Comparison of ENCODE assay signal across 24 mouse cellular contexts in genomic region chr1:180300997-180301396, GRCm38 (mm10). TPM values are rescaled to one million over a fixed set of nuclear protein-coding genes. Genes with fewer than 3 reads are reported as not detected.
DNase-seq lines count a peak whose midpoint lies in the region; ATAC-seq and TF ChIP-seq lines count a peak whose summit lies in the region.
"Had no signal": no experiment of that assay in that cellular context is flagged by ENCODE, and none has a peak within 500 bp of the region (broad histone marks: within the 10 kb centered on the region; RNA-seq: fewer than 3 reads in every experiment).

No protein-coding gene starts in this region.

- no peaks in the 10 kb centered on the region for H3K27me3 ChIP-seq in lung, postnatal 0 days (replicated peaks; ENCODE audit: insufficient read depth, low read length)
- H3K27me3 ChIP-seq in stomach, postnatal 0 days (ENCODE audit: control insufficient read depth, insufficient read depth, low read length): no peaks in the 10 kb centered on the region
- no peaks in the 10 kb centered on the region for H3K27me3 ChIP-seq in thymus, adult 2 months (ENCODE audit: control insufficient read depth, insufficient read depth, low read length)
- no peaks in the 10 kb centered on the region for H3K27me3 ChIP-seq in midbrain, embryonic 15.5 days (replicated peaks)
- H3K27me3 ChIP-seq: embryonic facial prominence, embryonic 12.5 days; forebrain, embryonic 12.5 days; hindbrain, embryonic 12.5 days had no signal

- WGBS in lung, postnatal 0 days: 44% methylated on average over 4 of the region's 4 CpGs
- 50% methylated on average over 4 of the region's 4 CpGs for WGBS in stomach, postnatal 0 days
- WGBS in thymus, adult 2 months: 73% methylated on average over 4 of the region's 4 CpGs
- WGBS in midbrain, embryonic 15.5 days: 51% methylated on average over 4 of the region's 4 CpGs

- no peak for TF ChIP-seq CTCF in lung, postnatal 0 days (IDR thresholded peaks at IDR 0.05)
- TF ChIP-seq CTCF in stomach, postnatal 0 days (IDR thresholded peaks at IDR 0.05; ENCODE audit: low read depth): no peak
- no peak for TF ChIP-seq CTCF in thymus, adult 2 months (IDR thresholded peaks at IDR 0.05; ENCODE audit: borderline replicate concordance, control insufficient read depth, extremely low read depth, insufficient read depth, low read length, poor library complexity)

- no peak for DNase-seq in lung, postnatal 0 days (ENCODE audit: low spot score)
- DNase-seq in lung, postnatal 10 days: no peak
- DNase-seq in ZHBTc4 (ENCODE audit: low read depth, low spot score): peak; percentile 48
- no peak for DNase-seq in stomach, postnatal 0 days (ENCODE audit: low spot score)
- no peak for DNase-seq in thymus, adult 2 months
- DNase-seq in thymus, postnatal 25 days: no peak
- DNase-seq: adrenal gland, adult 8-10 months; cerebellum, adult 2 months; cerebellum, postnatal 14 days; embryo, embryonic 11 days; gastrocnemius, postnatal 10 days; heart, adult 18-20 months; heart, postnatal 10 days; heart, postnatal 4 days had no signal

- ATAC-seq in lung, postnatal 0 days: peak; percentile 34; the same call in 1 of the 2 replicates
- ATAC-seq in megakaryocyte progenitor cell, adult 5-6 weeks (replicated peaks; ENCODE audit: poor library complexity): 0 out of 2 replicates have a peak, but pooled peaks have one; percentile 15
- peak; percentile 39; the same call in 1 of the 2 replicates for ATAC-seq in stomach, postnatal 0 days (ENCODE audit: low FRiP score, low TSS enrichment)
- no peak for ATAC-seq in midbrain, embryonic 15.5 days (replicated peaks)
- ATAC-seq: forebrain, embryonic 16.5 days; hindbrain, embryonic 16.5 days; inflammation-experienced regulatory T-cells, adult 6 months had no signal

- H3K27ac ChIP-seq in lung, postnatal 0 days (ENCODE audit: low read length): no peak overlapping the region
- H3K27ac ChIP-seq in stomach, postnatal 0 days (replicated peaks): no peak overlapping the region
- H3K27ac ChIP-seq in thymus, adult 2 months (ENCODE audit: control insufficient read depth, insufficient read depth, low read length): no peak overlapping the region
- no peak overlapping the region for H3K27ac ChIP-seq in midbrain, embryonic 15.5 days
- H3K27ac ChIP-seq: embryonic facial prominence, embryonic 12.5 days; forebrain, embryonic 12.5 days; heart, embryonic 10.5 days; hindbrain, embryonic 12.5 days had no signal

- H3K4me1 ChIP-seq in lung, postnatal 0 days (ENCODE audit: insufficient read depth, low read depth, low read length): peaks cover 11% of the 10 kb centered on the region
- H3K4me1 ChIP-seq in stomach, postnatal 0 days (replicated peaks; ENCODE audit: control insufficient read depth, insufficient read depth): no peaks in the 10 kb centered on the region
- peaks cover 19% of the 10 kb centered on the region for H3K4me1 ChIP-seq in thymus, adult 2 months (replicated peaks; ENCODE audit: control insufficient read depth, insufficient read depth, low read length)
- H3K4me1 ChIP-seq in midbrain, embryonic 15.5 days: no peaks in the 10 kb centered on the region

- no peaks in the 10 kb centered on the region for H3K9me3 ChIP-seq in lung, postnatal 0 days (ENCODE audit: low read length)
- no peaks in the 10 kb centered on the region for H3K9me3 ChIP-seq in stomach, postnatal 0 days (ENCODE audit: control insufficient read depth, low read length)
- no peaks in the 10 kb centered on the region for H3K9me3 ChIP-seq in midbrain, embryonic 15.5 days
- H3K9me3 ChIP-seq: embryonic facial prominence, embryonic 12.5 days; forebrain, embryonic 12.5 days; G1E; heart, embryonic 10.5 days; hindbrain, embryonic 12.5 days had no signal

- H3K9ac ChIP-seq in lung, postnatal 0 days (replicated peaks; ENCODE audit: low read depth): no peak overlapping the region
- no peak overlapping the region for H3K9ac ChIP-seq in stomach, postnatal 0 days (ENCODE audit: low read length)
- H3K9ac ChIP-seq in midbrain, embryonic 15.5 days: no peak overlapping the region
- H3K9ac ChIP-seq: embryonic facial prominence, embryonic 12.5 days; forebrain, embryonic 12.5 days; hindbrain, embryonic 12.5 days had no signal

- H3K4me2 ChIP-seq in lung, postnatal 0 days (replicated peaks; ENCODE audit: low read depth, low read length): no peak overlapping the region
- H3K4me2 ChIP-seq in stomach, postnatal 0 days (replicated peaks; ENCODE audit: low read depth): no peak overlapping the region
- no peak overlapping the region for H3K4me2 ChIP-seq in midbrain, embryonic 15.5 days
- H3K4me2 ChIP-seq: embryonic facial prominence, embryonic 12.5 days; forebrain, embryonic 12.5 days; hindbrain, embryonic 12.5 days had no signal

- no peaks in the 10 kb centered on the region for H3K36me3 ChIP-seq in lung, postnatal 0 days (ENCODE audit: insufficient read depth, low read length)
- H3K36me3 ChIP-seq in stomach, postnatal 0 days (ENCODE audit: control insufficient read depth, insufficient read depth, low read length): no peaks in the 10 kb centered on the region
- H3K36me3 ChIP-seq in thymus, adult 2 months (ENCODE audit: control insufficient read depth, insufficient read depth, low read length): no peaks in the 10 kb centered on the region
- no peaks in the 10 kb centered on the region for H3K36me3 ChIP-seq in midbrain, embryonic 15.5 days (replicated peaks)
- H3K36me3 ChIP-seq: embryonic facial prominence, embryonic 12.5 days; forebrain, embryonic 12.5 days; G1E; heart, embryonic 10.5 days; hindbrain, embryonic 12.5 days had no signal

- TF ChIP-seq POLR2A in thymus, adult 2 months (IDR thresholded peaks at IDR 0.05; ENCODE audit: control insufficient read depth, extremely low read depth, insufficient read depth, low read length, poor library complexity): no peak

- TF ChIP-seq EP300 in lung, postnatal 0 days (IDR thresholded peaks at IDR 0.05): no peak
- no peak for TF ChIP-seq EP300 in stomach, postnatal 0 days (optimal IDR thresholded peaks at IDR 0.05)

- no peak overlapping the region for H3K4me3 ChIP-seq in lung, postnatal 0 days (ENCODE audit: low read depth, low read length)
- H3K4me3 ChIP-seq in stomach, postnatal 0 days (ENCODE audit: low read depth, low read length): no peak overlapping the region
- no peak overlapping the region for H3K4me3 ChIP-seq in thymus, adult 2 months (ENCODE audit: control insufficient read depth, insufficient read depth, low read length)
- no peak overlapping the region for H3K4me3 ChIP-seq in midbrain, embryonic 15.5 days
- H3K4me3 ChIP-seq: embryonic facial prominence, embryonic 12.5 days; forebrain, embryonic 12.5 days; heart, embryonic 10.5 days; hindbrain, embryonic 12.5 days had no signal

RNA-seq across cellular contexts. Expression of gene Itpkb, which starts 29.3 kb away (rescaled TPM):
- 8.4 and 11.9 TPM in 2 replicates for polyA plus RNA-seq in lung, postnatal 0 days (2015; fragmentation: Nextera tagmentation; extraction: Ambion mirVana)
- total RNA-seq in megakaryocyte progenitor cell, adult 5-6 weeks (2015): 10.8 and 12.3 TPM in 2 replicates
- total RNA-seq in megakaryocyte progenitor cell, adult 5-6 weeks (2017): 9.6 and 11.7 TPM in 2 replicates
- polyA plus RNA-seq in stomach, postnatal 0 days (2015; fragmentation: Nextera tagmentation; extraction: Ambion mirVana): 3.7 and 4.0 TPM in 2 replicates
- polyA plus RNA-seq in thymus, adult 2 months (2012; rRNA removed): 69.0 and 73.0 TPM in 2 replicates
- polyA plus RNA-seq in midbrain, embryonic 15.5 days (2015; fragmentation: Nextera tagmentation; extraction: Ambion mirVana): 2.5 and 3.0 TPM in 2 replicates

RNA-seq across cellular contexts. Expression of gene Psen2, which starts 37.8 kb away (rescaled TPM):
- 25.1 and 26.4 TPM in 2 replicates for polyA plus RNA-seq in lung, postnatal 0 days (2015; fragmentation: Nextera tagmentation; extraction: Ambion mirVana)
- 18.9 and 19.5 TPM in 2 replicates for total RNA-seq in megakaryocyte progenitor cell, adult 5-6 weeks (2015)
- 24.9 and 27.2 TPM in 2 replicates for total RNA-seq in megakaryocyte progenitor cell, adult 5-6 weeks (2017)
- 14.3 and 15.2 TPM in 2 replicates for polyA plus RNA-seq in stomach, postnatal 0 days (2015; fragmentation: Nextera tagmentation; extraction: Ambion mirVana)
- 35.2 and 39.9 TPM in 2 replicates for polyA plus RNA-seq in thymus, adult 2 months (2012; rRNA removed)
- 15.4 and 15.8 TPM in 2 replicates for polyA plus RNA-seq in midbrain, embryonic 15.5 days (2015; fragmentation: Nextera tagmentation; extraction: Ambion mirVana)
